Mouse (Mus musculus): ENCODE measurements around the gene Prkd1. TPM values are rescaled to one million over a fixed set of nuclear protein-coding genes. Genes with fewer than 3 reads are reported as not detected.

Gene Prkd1
- polyA plus RNA-seq, 1 experiment from 2014 or later: 1.5 TPM

- Histone ChIP-seq H3K4me1 (replicated peaks; ENCODE audit: control insufficient read depth, insufficient read depth, low read length) (no peaks in the 10 kb centered on the region), H3K9me3 (ENCODE audit: control insufficient read depth) (no peaks in the 10 kb centered on the region), H3K9ac (ENCODE audit: low read depth, low read length) (no peak overlapping the region), H3K27ac (ENCODE audit: low read depth, low read length) (no peak overlapping the region), H3K27me3 (replicated peaks; ENCODE audit: control insufficient read depth, insufficient read depth, low read length) (no peaks in the 10 kb centered on the region), H3K4me2 (replicated peaks; ENCODE audit: low read depth) (no peak overlapping the region), H3K4me3 (ENCODE audit: low read depth, low read length) (no peak overlapping the region), H3K36me3 (ENCODE audit: control insufficient read depth, insufficient read depth) (no peaks in the 10 kb centered on the region)
- 66% methylated on average over 1 of the region's 1 CpGs for WGBS
- ATAC-seq: no peak
- no peak for TF ChIP-seq CTCF (IDR thresholded peaks at IDR 0.05; ENCODE audit: low read depth)
These were observed 111.9 kb downstream of the Prkd1 start for GRCm38 (mm10) chr12:50537006-50537405.

- no peak overlapping the region for H3K4me2 ChIP-seq (replicated peaks; ENCODE audit: low read depth)
- no peak overlapping the region for H3K9ac ChIP-seq (ENCODE audit: low read depth, low read length)
- ATAC-seq: no peak
- no peaks in the 10 kb centered on the region for H3K36me3 ChIP-seq (ENCODE audit: control insufficient read depth, insufficient read depth)
- H3K27me3 ChIP-seq (replicated peaks; ENCODE audit: control insufficient read depth, insufficient read depth, low read length): no peaks in the 10 kb centered on the region
- WGBS: 74% methylated on average over 1 of the region's 1 CpGs
- H3K27ac ChIP-seq (ENCODE audit: low read depth, low read length): no peak overlapping the region
- H3K4me3 ChIP-seq (ENCODE audit: low read depth, low read length): no peak overlapping the region
- H3K9me3 ChIP-seq (ENCODE audit: control insufficient read depth): no peaks in the 10 kb centered on the region
- no peaks in the 10 kb centered on the region for H3K4me1 ChIP-seq (replicated peaks; ENCODE audit: control insufficient read depth, insufficient read depth, low read length)
- TF ChIP-seq CTCF (IDR thresholded peaks at IDR 0.05; ENCODE audit: low read depth): no peak
These were observed 120.3 kb downstream of the Prkd1 start for GRCm38 (mm10) chr12:50528633-50529032.

GRCm38 (mm10) chr12:50524061-50524460 lies 124.8 kb downstream of the Prkd1 start:
- H3K4me2 ChIP-seq (replicated peaks; ENCODE audit: low read depth): no peak overlapping the region
- no peak for ATAC-seq
- no peak overlapping the region for H3K4me3 ChIP-seq (ENCODE audit: low read depth, low read length)
- no peak for TF ChIP-seq CTCF (IDR thresholded peaks at IDR 0.05; ENCODE audit: low read depth)
- no peak overlapping the region for H3K9ac ChIP-seq (ENCODE audit: low read depth, low read length)
- no peak overlapping the region for H3K27ac ChIP-seq (ENCODE audit: low read depth, low read length)
- no peaks in the 10 kb centered on the region for H3K27me3 ChIP-seq (replicated peaks; ENCODE audit: control insufficient read depth, insufficient read depth, low read length)
- H3K36me3 ChIP-seq (ENCODE audit: control insufficient read depth, insufficient read depth): no peaks in the 10 kb centered on the region
- H3K4me1 ChIP-seq (replicated peaks; ENCODE audit: control insufficient read depth, insufficient read depth, low read length): no peaks in the 10 kb centered on the region
- H3K9me3 ChIP-seq (ENCODE audit: control insufficient read depth): no peaks in the 10 kb centered on the region
- 86% methylated on average over 2 of the region's 2 CpGs for WGBS

DNA sequence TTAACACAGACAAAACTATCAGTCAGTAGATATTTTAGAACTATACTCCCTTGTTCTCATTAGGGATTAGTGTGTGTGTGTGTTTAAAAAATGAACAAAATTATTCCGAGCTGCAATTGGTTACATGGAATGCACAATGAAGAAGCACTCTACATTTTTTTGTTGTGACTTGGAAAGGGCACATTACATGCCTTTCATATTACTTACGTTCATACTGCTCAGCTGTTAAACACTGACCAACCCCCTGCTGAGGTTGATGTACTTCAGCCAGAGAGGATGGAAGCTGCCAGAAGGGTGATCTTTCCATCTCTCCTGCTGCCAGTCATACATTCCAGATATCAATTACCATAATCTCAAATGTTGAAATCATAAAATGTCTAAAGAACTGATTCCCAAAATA lies 134.4 kb downstream of the Prkd1 start:
- no peak overlapping the region for H3K9ac ChIP-seq (ENCODE audit: low read depth, low read length)
- H3K27ac ChIP-seq (ENCODE audit: low read depth, low read length): no peak overlapping the region
- WGBS: 82% methylated on average over 2 of the region's 2 CpGs
- no peak overlapping the region for H3K4me3 ChIP-seq (ENCODE audit: low read depth, low read length)
- H3K36me3 ChIP-seq (ENCODE audit: control insufficient read depth, insufficient read depth): no peaks in the 10 kb centered on the region
- H3K9me3 ChIP-seq (ENCODE audit: control insufficient read depth): no peaks in the 10 kb centered on the region
- no peak for ATAC-seq
- no peak for TF ChIP-seq CTCF (IDR thresholded peaks at IDR 0.05; ENCODE audit: low read depth)
- no peaks in the 10 kb centered on the region for H3K4me1 ChIP-seq (replicated peaks; ENCODE audit: control insufficient read depth, insufficient read depth, low read length)
- H3K27me3 ChIP-seq (replicated peaks; ENCODE audit: control insufficient read depth, insufficient read depth, low read length): no peaks in the 10 kb centered on the region
- no peak overlapping the region for H3K4me2 ChIP-seq (replicated peaks; ENCODE audit: low read depth)

GRCm38 (mm10) chr12:50511486-50512225 lies 137.2 kb downstream of the Prkd1 start:
- no peak for TF ChIP-seq CTCF (IDR thresholded peaks at IDR 0.05; ENCODE audit: low read depth)
- H3K27me3 ChIP-seq (replicated peaks; ENCODE audit: control insufficient read depth, insufficient read depth, low read length): no peaks in the 10 kb centered on the region
- no peak overlapping the region for H3K27ac ChIP-seq (ENCODE audit: low read depth, low read length)
- 62% methylated on average over 4 of the region's 4 CpGs for WGBS
- H3K9ac ChIP-seq (ENCODE audit: low read depth, low read length): no peak overlapping the region
- no peak overlapping the region for H3K4me2 ChIP-seq (replicated peaks; ENCODE audit: low read depth)
- H3K4me3 ChIP-seq (ENCODE audit: low read depth, low read length): no peak overlapping the region
- H3K36me3 ChIP-seq (ENCODE audit: control insufficient read depth, insufficient read depth): no peaks in the 10 kb centered on the region
- H3K4me1 ChIP-seq (replicated peaks; ENCODE audit: control insufficient read depth, insufficient read depth, low read length): no peaks in the 10 kb centered on the region
- no peaks in the 10 kb centered on the region for H3K9me3 ChIP-seq (ENCODE audit: control insufficient read depth)
- ATAC-seq: no peak

DNA sequence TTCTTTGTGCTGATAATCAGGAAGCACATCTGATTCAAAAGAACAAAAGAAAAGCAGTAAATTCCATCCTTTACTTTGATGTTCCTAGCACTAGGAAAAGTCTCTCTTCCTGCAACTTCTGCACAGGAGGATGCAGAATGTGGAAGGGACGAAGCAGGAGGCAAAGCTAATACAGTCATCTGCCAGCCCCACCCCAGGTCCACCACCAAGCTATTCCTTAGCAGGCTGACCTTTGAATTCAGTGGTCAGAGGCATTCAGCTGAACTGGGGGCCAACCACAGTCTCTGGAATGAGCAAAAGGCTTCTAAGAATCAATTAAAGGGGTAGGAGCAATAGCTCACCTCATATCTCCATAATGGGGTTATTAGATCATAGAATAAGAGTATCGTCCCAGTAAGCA lies 140.1 kb downstream of the Prkd1 start:
- Histone ChIP-seq H3K9me3 (ENCODE audit: control insufficient read depth) (no peaks in the 10 kb centered on the region), H3K36me3 (ENCODE audit: control insufficient read depth, insufficient read depth) (no peaks in the 10 kb centered on the region), H3K9ac (ENCODE audit: low read depth, low read length) (no peak overlapping the region), H3K4me2 (replicated peaks; ENCODE audit: low read depth) (no peak overlapping the region), H3K27ac (ENCODE audit: low read depth, low read length) (no peak overlapping the region), H3K4me3 (ENCODE audit: low read depth, low read length) (no peak overlapping the region), H3K4me1 (replicated peaks; ENCODE audit: control insufficient read depth, insufficient read depth, low read length) (no peaks in the 10 kb centered on the region), H3K27me3 (replicated peaks; ENCODE audit: control insufficient read depth, insufficient read depth, low read length) (no peaks in the 10 kb centered on the region)
- 73% methylated on average over 2 of the region's 2 CpGs for WGBS
- no peak for ATAC-seq
- TF ChIP-seq CTCF (IDR thresholded peaks at IDR 0.05; ENCODE audit: low read depth): no peak
